Mouse (Mus musculus) bone marrow, adult 2 months (tissue): ENCODE data around the gene Ldb2. TPM values are rescaled to one million over a fixed set of nuclear protein-coding genes. Genes with fewer than 3 reads are reported as not detected.

ENCODE experiments used
- H3K27ac ChIP-seq: fragments of 200-500 bp; 2 replicates; pipeline ENCODE4 v1.5.1; 2012; ENCODE audit warnings: low read depth, mild to moderate bottlenecking, control low read depth, inconsistent platforms, low read length; ENCODE audit not compliant: control insufficient read depth, poor library complexity, insufficient read depth
- H3K4me1 ChIP-seq: fragments of 200-500 bp; 2 replicates; pipeline ENCODE4 v1.6.1; 2011; ENCODE audit warnings: low read length; ENCODE audit not compliant: control insufficient read depth, insufficient read depth
- H3K4me3 ChIP-seq: fragments of 200-500 bp; replicated peaks from 2 replicates; pipeline ENCODE3; 2011; ENCODE audit warnings: mild to moderate bottlenecking, low read depth, low read length, control low read depth; ENCODE audit not compliant: control insufficient read depth
- CTCF ChIP-seq: fragments of 200-500 bp; IDR thresholded peaks from 2 replicates; pipeline ENCODE4 v1.5.1; 2011; ENCODE audit warnings: low read length, control low read depth; ENCODE audit not compliant: control insufficient read depth, insufficient read depth
- POLR2A ChIP-seq: fragments of 200-500 bp; IDR thresholded peaks from 2 replicates; pipeline ENCODE4 v1.6.1; 2011; ENCODE audit warnings: low read depth, mild to moderate bottlenecking, control low read depth, low read length, borderline replicate concordance; ENCODE audit not compliant: control insufficient read depth
- WGBS: fragments of 180-500 bp; shearing (Covaris S2); methylation state at CpG from one replicate; pipeline ENCODE4 v1.1.7; 2018; 5-methylcytosine and 5-hydroxymethylcytosine counted together
- polyA plus RNA-seq: library from polyadenylated mRNA; stranded (reverse); fragments of >200 nt; gene quantifications from 2 replicates; pipeline ENCODE4 v1.2.4, GENCODE M21; 2011; ENCODE audit warnings: low replicate concordance; ENCODE audit not compliant: missing spikeins, insufficient read depth, insufficient read length

The Ldb2 gene
- polyA plus RNA-seq, 1 experiment: 5.1 TPM

DNA sequence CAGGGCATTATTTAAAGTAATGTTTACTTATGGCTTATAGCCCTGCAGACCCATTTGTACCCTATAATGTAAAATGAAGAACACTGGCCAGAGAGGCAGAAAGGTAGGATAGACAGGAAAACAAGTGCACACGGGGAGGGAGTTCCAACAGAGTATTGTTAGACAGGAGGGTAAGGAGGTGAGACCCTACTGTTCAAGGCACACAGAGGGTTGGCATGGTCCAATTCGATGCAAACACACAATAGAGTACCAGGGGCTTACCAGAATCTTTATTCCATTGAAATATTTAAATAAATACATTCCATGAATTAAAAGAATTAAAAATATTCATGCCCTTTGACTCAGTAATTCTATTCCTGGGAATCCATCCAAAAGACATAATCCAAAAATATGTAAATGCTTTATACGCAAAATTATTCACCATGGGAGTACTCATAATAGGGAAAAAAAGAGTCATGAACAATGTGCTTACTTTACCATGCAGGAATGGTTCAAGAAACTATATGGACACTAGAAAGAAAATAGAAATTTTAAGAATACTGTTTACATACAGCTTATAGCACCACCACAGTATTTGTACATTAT, 118.3 kb downstream of the Ldb2 start:
- Histone ChIP-seq H3K4me1 (no peaks in the 10 kb centered on the region), H3K4me3 (no peak overlapping the region), H3K27ac (no peak overlapping the region)
- TF ChIP-seq CTCF (no peak), POLR2A (no peak)
- WGBS: 76% methylated on average over 3 of the region's 3 CpGs

DNA sequence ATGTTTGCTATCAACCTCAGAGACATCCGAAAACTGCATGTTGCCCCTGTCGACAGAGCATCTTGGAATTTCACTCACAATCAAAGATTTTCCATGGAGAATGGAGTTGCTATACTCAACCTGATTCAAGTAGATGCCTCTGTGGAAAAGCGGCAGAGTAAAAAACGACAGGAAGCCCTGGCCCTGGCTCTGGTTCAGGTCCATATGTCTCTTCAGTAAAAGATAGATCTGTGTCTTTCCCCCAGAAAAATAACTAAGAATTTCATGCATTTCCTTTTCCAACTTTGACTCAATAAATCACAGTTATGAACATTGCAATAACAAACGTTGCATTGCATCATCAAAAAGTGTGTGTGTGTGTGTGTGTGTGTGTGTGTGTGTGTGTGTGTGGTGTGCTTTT, 121.7 kb downstream of the Ldb2 start:
- no peak overlapping the region for H3K27ac ChIP-seq
- 67% methylated on average over 5 of the region's 5 CpGs for WGBS

DNA sequence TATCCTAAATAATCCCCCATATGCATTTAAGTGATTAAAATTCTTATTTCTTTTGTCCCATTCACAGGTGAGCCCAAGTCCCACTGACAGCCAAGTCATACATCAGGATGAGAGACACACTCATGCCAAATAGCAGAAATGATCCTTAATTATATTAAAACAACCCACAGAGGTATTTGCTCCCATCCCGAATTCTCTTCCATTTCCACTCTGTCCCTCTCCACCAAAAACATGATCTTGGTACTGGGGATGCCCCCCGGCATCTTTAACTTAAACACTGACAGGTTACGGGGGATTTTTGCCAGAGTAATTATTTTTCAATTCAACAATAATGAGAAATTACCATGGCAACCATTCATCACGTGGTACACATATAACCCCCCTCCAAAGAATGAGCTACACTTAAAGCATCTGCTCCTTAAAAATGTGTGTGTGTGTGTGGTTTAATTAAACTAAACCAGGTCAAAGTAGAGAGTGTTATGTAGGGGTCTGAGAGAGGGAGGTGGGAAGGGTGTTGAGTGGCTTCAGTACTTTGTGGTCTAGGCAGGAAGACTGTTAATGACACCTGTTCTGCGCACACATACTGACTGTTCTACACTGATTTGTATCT, 123.2 kb downstream of the Ldb2 start:
- Histone ChIP-seq H3K4me1 (no peaks in the 10 kb centered on the region), H3K4me3 (no peak overlapping the region), H3K27ac (no peak overlapping the region)
- TF ChIP-seq CTCF: no peak
- TF ChIP-seq POLR2A: no peak
- 76% methylated on average over 5 of the region's 5 CpGs for WGBS

More for the DNA sequence above, 121.7 kb downstream of the Ldb2 start:
- no peaks in the 10 kb centered on the region for H3K4me1 ChIP-seq
- TF ChIP-seq CTCF (no peak), POLR2A (no peak)
- no peak overlapping the region for H3K4me3 ChIP-seq

DNA sequence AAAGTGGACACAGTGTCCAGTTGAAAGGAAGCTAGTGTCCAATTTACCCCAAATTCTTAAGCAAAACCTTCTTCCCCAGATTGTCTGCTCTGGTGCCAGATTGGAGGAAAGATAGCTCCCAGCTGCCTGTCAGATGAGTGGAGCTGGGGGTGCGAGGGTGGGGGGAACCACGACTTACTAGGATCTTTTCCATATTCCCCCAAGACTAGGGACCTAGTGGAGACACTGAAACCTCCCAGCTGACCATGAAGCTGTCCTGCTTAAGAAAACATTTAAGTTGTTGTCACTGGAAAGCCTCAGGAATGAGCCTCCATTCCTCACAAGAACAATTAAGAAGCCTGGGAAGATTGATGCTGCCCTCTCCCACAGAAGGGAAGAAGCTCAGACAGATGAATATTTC, 129.1 kb downstream of the Ldb2 start:
- Histone ChIP-seq H3K4me3 (no peak overlapping the region), H3K27ac (no peak overlapping the region), H3K4me1 (no peaks in the 10 kb centered on the region)
- 48% methylated on average over 2 of the region's 2 CpGs for WGBS
- TF ChIP-seq CTCF: no peak
- no peak for TF ChIP-seq POLR2A

DNA sequence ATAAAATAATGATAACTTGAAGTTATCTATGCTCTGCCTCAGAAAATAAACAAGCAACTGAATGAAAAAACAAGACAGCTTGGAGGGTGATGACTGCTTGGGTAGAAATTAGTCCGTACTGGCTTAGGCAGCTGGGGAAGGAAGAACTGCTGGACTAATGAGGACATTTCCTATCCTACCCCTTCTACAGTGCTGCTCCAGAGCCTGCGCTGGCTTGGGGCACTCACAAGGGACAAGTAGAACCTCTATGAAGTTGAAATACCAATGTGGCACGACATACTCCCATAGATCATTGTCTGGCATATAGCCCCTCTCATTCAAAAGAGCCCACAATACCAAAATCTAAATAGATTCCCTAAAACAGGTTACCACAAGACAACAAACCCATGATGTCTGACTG, 131.6 kb downstream of the Ldb2 start:
- WGBS: 72% methylated on average over 3 of the region's 3 CpGs
- Histone ChIP-seq H3K4me1 (no peaks in the 10 kb centered on the region), H3K4me3 (no peak overlapping the region)

DNA sequence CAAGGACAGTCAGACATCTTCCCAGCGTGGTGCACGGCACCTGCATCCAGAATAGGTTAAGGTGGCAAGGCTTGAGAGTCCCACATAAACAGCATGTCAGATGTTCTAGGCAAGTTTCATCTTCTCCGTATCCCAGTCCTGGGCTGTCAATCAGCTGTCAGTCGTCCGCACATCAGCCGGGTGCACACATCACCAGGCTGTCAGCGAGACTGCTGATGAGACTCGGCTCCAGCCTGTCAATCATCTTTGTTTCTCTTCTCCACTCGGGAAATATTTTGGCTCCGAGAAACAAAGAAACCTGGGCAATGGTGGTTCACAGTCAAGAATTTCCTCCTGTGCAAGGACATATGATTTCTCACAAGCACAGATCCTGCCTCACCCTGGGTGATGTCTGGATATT, 132.1 kb downstream of the Ldb2 start:
- 86% methylated on average over 10 of the region's 10 CpGs for WGBS
- H3K27ac ChIP-seq: no peak overlapping the region
- no peaks in the 10 kb centered on the region for H3K4me1 ChIP-seq
- no peak overlapping the region for H3K4me3 ChIP-seq
- no peak for TF ChIP-seq CTCF
- TF ChIP-seq POLR2A: no peak

More for the DNA sequence above, 131.6 kb downstream of the Ldb2 start:
- TF ChIP-seq POLR2A: no peak
- no peak for TF ChIP-seq CTCF
- no peak overlapping the region for H3K27ac ChIP-seq

DNA sequence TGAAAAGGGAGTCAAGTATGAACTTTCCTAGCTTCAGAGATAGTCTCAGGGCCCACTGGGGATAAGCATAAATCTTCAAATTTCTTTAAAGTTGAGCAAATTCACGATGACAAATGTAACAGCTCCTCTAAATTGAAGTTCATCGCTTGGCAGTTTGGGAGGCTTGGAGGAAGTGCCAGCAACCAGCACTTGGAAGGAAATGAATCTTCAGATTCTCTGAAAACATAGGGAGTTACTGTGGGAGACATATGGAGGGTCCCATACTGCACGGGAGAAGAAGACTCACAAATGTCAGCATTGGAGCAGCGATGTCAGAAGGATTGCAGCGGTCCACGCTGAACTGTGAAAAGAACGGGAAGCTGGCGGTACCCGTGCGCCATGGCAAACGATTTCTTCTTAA, 139.8 kb downstream of the Ldb2 start:
- TF ChIP-seq POLR2A (no peak), CTCF (no peak)
- no peak overlapping the region for H3K4me3 ChIP-seq
- no peak overlapping the region for H3K27ac ChIP-seq
- H3K4me1 ChIP-seq: no peaks in the 10 kb centered on the region
- WGBS: 83% methylated on average over 11 of the region's 11 CpGs

DNA sequence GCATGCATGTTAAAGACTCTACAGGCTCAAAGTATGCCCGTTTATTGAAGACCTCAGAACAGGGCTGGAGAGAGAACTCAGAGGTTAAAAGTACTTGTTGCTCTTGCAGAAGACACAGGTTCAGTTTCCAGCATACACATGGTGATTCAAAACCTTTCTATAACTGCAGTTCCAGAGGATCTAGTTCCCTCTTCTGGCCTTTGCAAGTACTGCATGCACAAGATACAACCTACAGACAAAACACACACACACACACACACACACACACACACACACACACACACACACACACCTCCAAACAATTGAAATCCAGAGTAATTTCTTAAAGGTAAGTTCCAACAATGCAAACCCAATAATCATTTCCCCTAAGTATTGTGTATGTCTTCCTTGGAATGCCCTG, 142.8 kb downstream of the Ldb2 start:
- TF ChIP-seq POLR2A (no peak), CTCF (no peak)
- 60% methylated on average over 1 of the region's 1 CpGs for WGBS
- H3K4me1 ChIP-seq: no peaks in the 10 kb centered on the region
- H3K4me3 ChIP-seq: no peak overlapping the region
- H3K27ac ChIP-seq: no peak overlapping the region

DNA sequence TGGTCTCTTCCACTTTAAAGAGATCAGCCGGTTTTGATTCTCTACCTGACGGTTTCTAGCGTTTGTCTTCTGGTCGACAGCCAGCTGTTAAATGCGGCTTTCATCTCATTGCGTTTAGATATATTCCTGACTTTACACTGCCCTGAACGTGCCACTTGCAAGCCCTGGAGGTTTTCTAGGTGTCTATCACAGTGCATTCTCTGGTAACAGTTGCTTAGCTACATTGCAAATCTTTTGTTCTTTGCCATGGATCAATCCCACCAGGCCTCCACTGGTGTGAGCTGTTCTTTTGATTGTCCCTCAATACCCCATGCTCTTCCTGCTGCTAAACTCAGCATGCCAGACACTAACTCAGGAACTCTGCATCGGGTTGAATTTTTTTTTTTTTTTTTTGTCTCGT, 145.1 kb downstream of the Ldb2 start:
- no peaks in the 10 kb centered on the region for H3K4me1 ChIP-seq
- 72% methylated on average over 9 of the region's 9 CpGs for WGBS
- TF ChIP-seq CTCF (no peak), POLR2A (no peak)
- no peak overlapping the region for H3K4me3 ChIP-seq
- H3K27ac ChIP-seq: no peak overlapping the region
